Mouse (Mus musculus): ENCODE data around the gene Dlg4.

DNA sequence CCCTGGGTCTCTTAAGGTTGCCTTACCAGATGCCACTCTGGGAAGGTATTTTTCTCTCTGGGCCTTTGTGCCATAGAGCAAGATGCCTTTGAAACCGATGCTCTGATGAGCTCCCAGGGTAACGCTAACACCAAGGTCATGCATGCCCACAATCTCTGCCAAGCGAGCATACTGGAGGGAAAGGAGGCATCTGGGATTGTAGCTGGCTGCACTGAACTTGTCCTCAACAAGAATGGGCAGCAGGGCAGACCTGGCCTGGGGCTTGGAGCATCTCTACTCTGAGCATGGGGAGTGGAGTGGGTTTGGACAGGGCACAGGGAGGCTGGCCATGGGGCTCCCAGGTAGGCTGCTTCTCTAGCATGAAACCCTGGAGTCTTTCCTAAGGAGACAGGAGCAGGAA lies 3.3 kb upstream of the Dlg4 start:
- TF ChIP-seq CTCF (IDR thresholded peaks at IDR 0.05; ENCODE audit: extremely low read depth, insufficient read depth, insufficient read length, insufficient replicate concordance), result no peak
- TF ChIP-seq POLR2A (IDR thresholded peaks at IDR 0.05; ENCODE audit: low read depth, low read length), result no peak

Measured in spleen, adult 2 months (tissue).